Mouse (Mus musculus): Measurements from ENCODE around the gene Tenm3. TPM values are rescaled to one million over a fixed set of nuclear protein-coding genes. Genes with fewer than 3 reads are reported as not detected.
"Not testable (repeated sequence)": the region's sequence is repeated elsewhere in the genome, so short reads cannot be mapped to it uniquely, and the experiment has no call there.

Gene Tenm3
- total RNA-seq, 2 experiments from 2014 or later: 3.1 to 3.2 TPM

DNA sequence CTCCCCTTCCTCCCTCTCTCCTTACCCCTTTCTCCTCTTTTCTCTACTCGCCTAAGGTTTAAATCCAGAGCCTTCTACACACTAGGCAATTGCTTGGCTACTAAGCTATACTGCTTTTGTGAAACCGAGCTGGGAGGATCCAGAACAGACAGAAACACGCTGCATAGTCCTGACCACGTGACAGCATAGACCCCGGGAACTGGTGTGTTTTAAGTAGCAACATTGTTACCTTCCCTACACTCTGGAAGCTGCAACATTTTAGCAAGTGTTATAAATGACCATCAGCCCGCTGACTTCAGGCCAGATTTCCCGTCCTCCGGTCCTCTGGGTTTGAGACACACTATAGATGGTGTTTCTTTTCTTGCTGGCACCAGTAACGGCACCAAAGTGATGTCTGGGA is 640.1 kb downstream of the Tenm3 start:
- no peak for DNase-seq

DNA sequence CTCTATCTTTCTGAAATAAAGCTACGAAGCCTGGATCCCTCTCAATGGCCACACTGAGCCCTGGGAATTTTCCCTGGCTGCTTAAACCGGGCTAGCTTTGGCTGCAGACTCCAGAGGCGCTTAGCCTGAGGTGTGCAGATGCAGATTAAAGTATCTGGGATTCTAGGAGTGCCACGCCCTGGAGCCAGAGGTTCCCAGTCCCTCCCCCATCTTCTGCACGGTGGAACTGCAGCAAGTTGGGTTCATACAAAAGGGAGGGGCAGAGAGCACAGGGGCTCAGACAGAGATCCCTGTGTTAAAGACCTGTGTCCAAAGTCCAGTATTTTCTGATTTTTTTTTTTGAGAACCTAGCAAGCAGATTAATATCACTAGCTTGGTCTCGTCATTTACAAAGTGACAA is 640.6 kb downstream of the Tenm3 start:
- DNase-seq: no peak

GRCm38 (mm10) chr8:48202632-48203031 is 641.1 kb downstream of the Tenm3 start:
- DNase-seq: no peak

GRCm38 (mm10) chr8:48199171-48199570 is 644.6 kb downstream of the Tenm3 start:
- DNase-seq: no peak

DNA sequence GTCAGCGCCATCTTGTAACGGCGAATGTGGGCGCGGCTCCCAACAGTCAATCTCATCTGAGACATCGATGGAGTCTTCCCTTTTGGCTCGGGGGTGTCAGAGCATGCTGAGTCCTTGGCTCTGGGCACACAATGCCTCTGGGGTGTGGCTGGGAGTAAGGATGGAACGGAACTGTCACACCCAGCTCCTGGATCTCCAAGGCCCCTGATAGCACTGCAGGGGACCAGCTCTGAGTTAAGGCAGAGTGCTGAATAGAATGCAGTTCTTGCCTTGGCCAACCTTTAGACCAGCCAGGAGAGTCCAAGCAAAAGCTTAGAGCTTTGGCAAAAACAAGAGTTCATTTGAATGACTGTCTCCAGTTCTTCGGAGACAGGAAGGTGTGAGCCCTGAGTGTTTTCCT is 647.8 kb downstream of the Tenm3 start:
- DNase-seq: no peak

DNA sequence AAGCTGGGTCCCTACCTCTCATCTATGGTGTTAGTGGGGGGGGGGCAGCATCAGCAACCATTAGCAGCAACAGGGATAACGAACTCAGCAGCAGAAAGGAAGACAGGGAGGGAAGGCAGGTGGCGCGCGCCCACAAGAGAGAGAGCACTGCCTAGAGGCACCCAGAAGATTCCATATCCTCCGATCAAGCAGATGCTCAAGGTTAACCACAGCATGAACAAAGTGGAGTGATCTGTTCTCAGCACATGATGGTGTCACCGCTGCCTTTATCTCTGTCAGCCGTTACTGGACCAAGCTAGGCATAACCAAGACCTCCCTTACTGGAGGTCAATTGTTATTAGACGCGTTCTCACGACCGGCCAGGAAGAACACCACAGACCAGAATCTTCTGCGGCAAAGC is 655.2 kb downstream of the Tenm3 start:
- DNase-seq: no peak

- DNase-seq: no peak
Measured at GRCm38 (mm10) chr8:48183758-48184157, 660.0 kb downstream of the Tenm3 start.

GRCm38 (mm10) chr8:48181000-48181399 is 662.8 kb downstream of the Tenm3 start:
- no peak for DNase-seq

DNA sequence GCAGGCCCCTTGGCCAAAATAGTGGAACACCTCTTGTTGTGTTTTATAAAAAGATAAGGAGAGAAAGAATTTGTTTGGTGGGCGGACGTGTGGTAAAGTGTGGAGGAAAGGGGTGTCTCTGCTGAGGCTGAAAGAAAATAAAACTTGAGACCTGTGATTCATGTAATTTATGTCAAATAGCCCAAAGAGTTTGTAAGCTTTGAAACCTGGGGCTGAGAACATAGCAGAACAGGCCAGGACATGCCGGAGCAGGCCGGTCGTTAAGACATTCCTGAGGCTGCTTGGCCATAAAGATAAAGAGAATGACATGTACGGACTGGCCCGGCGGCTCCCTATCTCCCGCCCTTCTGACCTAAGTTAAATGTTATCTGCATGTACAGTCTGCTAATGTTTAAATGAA is 663.6 kb downstream of the Tenm3 start:
- DNase-seq: not testable (repeated sequence)

DNA sequence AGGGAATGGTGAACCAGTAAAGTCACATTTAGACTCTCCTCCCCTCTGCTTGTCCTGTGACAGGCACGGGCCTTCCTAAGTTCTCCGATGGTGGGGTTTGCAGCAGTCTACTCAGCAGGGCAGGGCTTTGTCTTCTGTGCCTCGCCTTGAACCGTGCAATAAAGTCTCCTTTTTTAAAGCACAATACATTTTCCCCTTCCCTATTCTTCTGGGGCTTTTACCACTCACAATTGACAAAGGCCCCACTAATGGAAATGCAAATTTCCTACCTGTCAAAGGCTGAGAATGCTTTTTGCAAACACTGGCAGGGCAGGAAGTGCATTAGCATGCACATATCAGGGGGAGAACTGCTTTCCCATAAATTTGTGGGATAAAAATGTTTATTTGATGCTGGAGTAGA is 664.8 kb downstream of the Tenm3 start:
- DNase-seq: no peak

DNA sequence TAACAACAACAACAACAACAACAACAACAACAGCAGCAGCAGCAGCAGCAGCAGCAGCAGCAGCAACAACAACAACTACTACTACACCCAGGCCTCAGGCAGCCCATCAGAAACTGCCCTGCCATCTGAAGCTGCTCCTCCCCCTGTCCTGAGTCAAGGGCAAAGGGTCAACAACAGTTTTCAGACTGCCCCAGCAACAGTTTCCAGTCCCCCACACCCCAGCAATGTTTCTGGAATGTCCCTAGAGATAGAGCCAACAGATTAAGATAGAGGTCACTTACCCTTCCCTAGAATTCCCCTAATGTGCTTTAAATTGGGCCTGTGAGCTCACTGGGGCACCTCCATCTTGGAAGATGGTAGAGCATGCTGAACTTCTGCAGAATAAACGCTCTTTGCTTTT is 665.9 kb downstream of the Tenm3 start:
- DNase-seq: no peak

All from heart, adult 18-20 months (tissue).